Mouse (Mus musculus) T-helper 1 cell (primary cell): ENCODE results near the gene Rere.

ENCODE experiments used
- in situ Hi-C: fragments of 300-600 bp; cut with MboI, MseI; formaldehyde crosslinking; loops from one replicate; pipeline ENCODE4 v1.15.1; 2025; ENCODE audit warnings: high pct_unique_total_duplicates

Rere gene

DNA sequence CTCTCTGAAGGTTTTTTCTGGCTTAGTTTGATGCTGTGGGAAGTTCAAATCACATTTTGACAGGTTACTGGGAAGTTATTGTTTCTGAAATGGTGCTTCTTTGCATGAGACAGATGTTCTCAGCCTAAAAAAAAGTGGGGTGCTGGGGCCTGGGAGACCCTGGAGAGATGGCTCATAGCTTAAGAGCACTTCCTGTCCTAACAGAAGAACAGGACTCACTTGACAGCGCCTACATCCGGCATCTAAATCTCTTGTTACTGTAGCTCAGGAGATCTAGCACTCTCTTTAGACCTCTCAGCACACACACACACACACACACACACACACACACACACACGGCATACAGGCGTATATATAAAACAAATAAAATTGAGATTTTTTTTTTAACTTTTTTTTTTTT is 291.5 kb downstream of the Rere start:
- in situ Hi-C loops = no loop called here

DNA sequence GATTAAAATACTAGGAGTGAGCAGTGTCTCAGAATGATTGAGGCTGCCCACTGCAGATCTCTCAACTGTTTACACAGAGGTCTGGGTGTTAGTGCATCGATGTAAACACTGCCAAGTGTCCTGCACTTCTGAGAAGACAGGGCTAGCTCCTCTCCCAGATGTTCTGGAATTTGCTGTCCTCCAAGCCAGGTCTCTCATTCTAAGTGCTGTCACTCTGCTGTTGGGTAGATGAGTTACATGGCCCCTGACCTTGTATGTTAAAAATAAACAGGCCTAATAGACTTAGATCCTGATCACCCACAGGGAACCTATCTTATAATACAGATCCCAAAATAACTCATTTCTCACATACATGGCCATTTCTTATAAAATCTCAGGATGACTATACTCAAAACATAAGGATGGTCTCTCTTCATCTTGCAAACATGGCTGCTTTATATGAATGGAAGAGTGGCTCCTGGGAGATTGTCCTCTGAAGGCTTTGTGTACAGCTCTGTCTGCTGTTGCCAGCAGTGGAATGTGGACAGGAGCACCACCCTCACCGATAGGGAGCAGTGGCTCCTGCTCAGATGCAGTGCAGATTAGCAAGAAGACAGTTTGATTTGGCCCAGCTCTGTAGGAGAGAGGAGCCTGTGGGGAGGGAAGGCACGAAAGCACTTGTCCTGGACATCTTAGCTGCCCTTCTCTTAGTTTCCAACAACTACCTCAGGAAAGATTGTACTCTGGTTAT is 294.1 kb downstream of the Rere start:
- in situ Hi-C loops = no loop called here

DNA sequence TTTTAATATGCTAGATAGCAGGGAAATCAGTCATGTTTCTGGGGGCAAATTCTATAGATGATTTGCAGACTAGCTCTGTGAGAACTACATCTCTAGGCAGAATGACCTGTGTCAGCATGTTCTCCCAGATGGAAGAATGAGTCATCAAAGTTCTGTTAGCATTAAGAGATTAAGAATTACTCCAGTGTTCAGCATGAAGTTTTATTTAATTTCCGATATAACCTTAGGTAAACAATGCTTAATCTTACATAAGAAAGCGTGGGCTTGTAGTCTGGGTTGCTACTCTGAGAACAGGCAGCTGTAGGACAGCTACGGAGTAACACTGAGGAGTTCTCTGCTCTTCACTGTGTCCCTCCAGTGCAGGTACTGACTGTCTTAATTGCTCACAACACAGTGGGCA is 294.9 kb downstream of the Rere start:
- in situ Hi-C loops = no loop called here

DNA sequence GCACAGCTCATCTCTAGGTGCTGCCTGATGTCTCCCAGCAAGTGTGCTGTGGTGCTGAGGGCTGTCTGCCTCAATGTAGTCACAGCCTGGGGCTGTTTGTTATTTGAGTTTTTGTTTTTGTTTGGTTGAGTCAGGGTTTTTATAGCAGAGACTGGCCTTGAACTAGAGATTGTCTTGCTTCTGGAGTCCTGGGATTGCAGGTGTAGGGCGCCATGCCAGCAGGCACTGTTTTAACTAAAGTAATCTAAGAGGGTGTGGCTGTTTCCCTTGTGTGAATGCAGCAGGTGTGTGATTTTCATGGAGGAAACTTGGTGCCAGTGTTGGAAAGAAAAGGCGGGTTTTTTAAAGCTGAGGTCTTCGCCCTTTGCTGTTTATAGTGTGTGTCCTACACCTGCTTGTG is 296.6 kb downstream of the Rere start:
- in situ Hi-C loops = no loop called here

DNA sequence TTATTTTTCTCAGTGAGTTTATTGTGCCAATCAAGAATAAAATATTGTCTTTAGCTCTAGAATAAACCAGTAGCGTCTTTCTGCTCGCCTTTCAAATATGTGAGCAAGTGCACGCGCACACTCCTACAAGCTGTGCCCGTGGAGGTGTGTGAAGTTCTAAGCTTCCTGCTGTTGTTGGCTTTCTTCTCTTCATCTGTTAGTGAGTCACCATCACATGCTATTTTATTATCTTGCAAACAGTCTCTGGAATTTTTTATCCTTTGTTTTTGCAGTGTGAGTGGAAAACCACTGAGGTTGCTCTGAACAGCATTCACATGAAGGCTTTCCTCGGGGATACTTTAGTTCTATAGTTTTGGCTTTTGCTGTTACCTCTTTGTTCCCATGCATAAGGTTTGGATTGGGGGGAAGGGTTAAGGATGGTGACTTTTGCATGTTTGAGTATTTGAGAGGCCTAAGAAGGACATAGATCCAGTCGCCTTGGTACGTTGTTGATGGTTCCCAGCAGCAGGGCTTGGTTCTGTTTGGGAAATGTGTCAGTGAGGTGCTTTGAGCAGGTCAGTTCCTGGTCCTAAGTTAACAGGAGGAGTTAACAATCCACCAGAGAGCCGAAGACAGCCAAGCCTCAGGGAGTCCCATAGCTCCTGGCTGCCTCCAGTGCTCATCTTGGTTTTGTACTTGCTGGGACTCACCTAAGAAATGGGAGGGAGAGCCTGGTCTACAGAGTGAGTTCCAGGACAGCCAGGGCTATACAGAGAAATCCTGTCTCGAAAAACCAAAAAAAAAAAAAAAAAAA is 300.7 kb downstream of the Rere start:
- in situ Hi-C loops = no loop called here

DNA sequence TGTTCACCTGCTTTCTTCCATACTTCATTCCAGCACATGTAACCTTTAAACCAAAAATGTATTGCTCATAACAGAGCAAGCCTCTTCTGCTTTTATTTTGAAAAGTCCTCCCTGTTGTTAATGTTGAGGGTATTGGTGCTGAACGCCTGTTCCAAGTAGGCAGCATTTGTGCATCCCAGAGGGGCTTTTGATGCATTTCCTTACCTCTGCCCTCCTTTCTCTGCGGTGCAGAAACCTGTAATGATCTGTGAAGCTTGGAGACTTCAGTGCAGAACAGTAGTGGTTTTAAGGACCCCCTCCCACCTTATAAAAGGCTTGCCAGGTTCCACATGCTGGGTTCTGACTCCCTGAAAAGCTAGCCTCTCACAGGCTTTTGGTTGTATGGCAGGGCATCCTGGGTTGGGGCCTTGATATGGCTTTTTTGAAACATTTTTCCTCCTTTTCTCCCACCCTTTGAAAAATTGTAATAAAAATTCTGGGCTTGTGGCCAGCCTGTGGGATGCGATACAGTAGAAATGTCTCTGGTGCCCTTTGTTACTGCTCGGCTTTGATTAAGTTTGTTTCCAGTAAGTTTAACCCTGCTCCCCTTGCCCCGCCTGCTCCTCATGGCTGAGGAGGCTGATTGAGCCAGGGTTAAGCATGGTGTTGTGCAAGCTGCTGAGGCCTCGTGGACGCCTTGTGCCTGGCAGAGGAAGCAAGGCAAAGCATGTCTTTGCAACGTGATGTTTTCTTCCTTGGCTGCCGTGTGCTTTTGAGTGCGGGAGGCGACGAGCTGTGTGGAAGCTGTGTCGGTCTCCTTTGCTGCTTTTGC is 301.7 kb downstream of the Rere start:
- in situ Hi-C loops = no loop called here

DNA sequence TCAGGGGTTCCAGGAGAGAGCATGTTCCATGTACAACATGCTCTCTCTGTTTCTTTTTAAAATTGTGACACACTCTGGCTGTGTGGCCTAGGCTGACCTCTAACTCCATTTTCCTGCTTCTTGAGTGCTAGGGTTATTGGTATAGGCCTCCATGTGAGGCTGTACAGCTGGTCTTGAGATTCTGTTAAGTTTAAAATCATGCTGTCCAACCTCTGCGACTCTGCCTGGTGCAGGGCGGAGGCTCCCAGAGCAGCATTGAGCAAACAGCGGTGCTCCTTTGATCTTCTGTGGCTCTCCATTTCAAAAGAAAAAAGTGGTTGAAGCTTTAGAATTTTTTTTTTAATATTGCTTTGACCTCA is 302.3 kb downstream of the Rere start:
- in situ Hi-C loops = no loop called here

DNA sequence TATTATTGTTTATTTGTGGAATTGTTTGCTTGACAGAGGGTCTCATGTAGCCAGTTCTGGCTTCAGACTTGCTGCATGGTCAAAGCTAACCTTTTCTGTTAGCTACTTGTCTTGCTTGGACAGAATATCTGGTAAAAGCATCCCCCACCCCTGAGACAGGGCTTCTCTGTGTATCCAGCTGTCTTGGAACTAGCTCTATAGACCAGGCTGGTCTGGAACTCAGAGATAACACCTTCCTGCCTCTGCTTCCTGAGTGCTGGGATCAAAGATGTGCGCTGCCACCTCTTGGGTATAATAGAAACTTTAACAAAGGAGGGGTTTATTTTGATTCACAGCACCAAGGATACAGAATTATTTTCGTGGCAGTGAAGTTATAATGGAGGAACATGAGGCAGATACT is 304.4 kb downstream of the Rere start:
- in situ Hi-C loops = no loop called here

DNA sequence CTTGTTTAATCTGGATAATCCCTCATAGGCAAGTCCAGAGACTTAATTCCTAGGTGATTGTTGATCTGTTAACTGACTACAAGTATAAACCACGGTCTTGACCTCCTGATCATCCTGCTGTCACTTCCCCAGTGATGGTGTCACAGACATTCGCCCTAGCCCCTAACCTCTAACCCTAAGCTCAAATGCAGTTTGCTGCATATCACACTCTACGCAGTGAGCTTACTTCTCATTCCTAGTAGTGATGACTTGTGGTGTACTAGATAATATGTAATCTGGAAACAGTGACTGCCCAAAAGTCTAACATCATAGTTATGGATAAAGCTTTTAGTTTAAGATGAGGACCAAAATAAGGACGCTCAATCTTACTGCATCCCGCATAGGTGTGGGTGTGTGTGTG is 304.8 kb downstream of the Rere start:
- in situ Hi-C loops = no loop called here

DNA sequence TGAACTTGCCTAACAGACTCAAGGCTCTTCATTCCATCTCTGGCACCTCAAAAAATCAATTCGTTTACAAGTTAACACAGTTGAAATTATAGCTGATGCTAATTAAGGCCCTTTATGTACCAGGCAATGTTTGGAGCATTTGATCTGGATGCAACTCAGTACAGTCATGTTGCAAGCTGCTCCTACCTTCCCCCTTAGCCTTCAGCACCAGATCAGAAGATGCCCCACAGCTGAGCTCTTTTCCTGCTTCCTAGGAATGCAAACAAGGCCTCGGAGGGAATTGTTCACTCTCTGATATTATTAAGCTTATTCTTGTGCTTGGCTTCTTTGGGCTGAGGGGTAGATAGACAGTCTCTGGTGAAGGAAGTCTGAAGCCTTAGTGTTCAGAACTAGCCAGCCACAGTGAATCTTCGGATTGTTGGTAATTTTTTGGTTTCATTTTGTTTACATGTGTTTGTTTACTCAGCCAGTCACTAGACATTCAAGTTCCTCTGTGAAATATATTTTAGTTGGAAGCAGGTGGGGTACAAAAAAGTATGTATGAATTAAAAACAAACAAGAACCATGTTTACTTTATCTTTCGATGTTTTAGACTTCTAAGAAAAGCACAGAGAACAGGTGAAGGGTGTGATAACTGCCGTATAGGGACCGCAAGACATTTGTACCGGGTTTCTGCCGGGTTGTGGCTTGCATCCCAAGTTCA is 306.3 kb downstream of the Rere start:
- in situ Hi-C loops = no loop called here

DNA sequence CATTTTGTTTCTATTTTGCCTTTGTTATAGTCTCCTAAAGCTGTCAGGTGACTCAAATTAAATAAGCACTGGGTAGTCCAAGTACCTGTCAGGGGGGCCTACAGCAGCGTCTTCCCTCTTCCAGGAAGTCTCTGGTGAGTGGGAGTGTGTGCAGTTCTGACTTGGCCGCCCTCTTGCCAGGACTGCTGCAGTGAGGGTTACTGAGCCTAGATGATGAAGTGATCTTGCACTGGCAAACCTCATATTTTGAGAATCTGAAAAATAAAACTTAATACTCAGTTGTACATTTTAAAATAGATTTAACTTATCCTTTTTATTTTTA is 306.8 kb downstream of the Rere start:
- in situ Hi-C loops = no loop called here

DNA sequence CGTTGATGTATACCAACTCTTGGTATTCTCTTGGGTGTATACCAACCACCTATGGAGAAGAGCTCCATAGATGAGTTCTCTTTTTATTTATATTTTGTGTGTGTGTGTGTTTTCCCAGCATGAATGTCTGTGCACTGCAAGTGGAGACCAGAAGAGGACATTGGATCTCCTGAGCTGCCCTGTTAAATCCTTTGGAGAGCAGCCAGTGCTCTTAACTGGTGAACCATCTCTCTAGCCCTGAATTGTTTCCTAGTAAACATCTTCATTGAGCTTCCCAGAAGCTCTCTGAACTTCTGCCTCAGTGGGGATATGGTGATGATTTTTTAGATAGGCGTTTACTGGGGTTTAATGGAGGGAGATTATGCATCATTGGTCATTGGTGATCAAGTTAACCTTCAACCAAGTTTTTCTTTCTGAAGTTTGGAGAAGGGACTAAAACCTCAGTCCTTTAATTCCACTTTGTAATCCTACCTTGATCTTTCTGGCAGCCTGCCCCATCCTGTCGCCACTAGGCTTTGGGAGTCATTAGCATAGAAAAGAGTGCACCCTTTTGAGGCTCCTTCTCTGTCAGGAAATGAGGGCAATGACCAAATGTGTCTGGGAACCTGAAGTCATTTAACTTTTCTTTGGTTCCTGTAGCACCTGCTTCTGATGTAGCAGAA is 309.3 kb downstream of the Rere start:
- in situ Hi-C loops = no loop called here

DNA sequence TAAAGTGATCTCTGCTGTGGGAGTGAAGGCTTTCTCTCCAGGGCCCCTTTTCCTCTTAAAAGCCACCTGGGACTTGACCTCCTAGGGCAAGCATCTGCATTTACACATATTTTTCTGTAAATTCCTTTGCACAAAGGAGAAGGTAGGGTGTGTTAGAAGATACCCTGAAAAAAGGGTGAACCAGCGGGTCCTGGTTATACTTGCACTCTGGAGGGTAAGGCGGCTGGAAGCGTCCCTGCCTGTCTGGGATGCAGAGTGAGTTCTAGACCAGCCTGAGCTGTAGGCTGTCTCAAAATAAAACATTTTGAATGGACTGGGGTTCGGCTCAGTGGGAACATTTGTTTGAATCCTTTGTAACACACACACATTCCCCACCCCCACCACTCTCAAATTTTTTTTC is 310.2 kb downstream of the Rere start:
- in situ Hi-C loops = no loop called here

DNA sequence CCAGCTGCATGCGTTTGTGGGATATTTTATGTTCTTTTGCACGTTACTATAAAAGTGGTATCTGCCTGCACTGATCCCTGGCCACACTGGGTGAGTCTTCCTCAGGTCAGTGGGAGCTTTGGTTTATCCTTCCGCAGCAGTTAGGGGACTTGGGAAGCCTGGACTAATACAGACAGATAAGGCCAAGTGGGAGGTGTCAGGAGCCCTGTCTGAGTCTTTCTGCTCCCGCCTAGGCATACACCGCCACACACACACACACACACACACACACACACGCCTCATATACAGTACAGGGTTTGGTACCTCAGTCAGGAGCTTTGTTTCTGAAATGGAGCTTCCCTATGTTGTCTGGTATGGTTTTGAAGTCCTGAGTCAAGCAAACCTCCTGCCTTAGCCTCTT is 310.6 kb downstream of the Rere start:
- in situ Hi-C loops = no loop called here

DNA sequence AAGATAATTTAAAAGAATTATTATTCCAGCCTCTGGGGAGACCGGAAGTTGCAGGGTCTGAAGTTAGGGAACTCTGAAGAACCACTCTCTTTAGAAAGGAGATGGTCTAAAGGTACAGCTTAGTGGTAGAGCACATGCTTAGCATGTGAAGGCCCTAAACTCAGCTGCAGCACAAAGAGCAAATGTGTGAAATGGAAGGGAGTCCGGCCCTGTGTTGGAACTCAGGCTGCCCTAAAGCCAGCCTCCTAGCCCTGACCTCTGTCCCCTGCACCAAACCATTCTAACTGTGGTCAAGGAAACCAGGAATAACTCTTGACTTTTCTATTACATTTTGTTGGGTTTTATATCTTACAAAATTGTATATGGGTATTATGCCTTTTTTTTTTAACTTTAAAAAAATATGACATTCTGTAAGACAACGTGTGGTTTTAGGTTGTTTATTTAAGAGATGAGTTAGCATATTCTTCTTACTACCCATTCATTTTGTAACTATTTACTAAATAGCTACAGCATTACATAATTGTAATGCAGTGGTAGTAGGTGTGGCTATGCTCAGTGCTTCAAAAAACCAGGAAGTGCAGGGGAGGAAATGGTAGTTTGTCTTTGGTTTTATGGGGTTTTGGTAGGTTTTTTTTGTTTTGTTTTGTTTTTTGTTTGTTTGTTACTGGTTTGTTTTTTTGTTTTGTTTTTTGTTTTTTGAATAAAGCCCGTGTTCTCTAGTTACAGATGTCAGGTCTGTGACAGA is 312.2 kb downstream of the Rere start:
- in situ Hi-C loops = no loop called here

DNA sequence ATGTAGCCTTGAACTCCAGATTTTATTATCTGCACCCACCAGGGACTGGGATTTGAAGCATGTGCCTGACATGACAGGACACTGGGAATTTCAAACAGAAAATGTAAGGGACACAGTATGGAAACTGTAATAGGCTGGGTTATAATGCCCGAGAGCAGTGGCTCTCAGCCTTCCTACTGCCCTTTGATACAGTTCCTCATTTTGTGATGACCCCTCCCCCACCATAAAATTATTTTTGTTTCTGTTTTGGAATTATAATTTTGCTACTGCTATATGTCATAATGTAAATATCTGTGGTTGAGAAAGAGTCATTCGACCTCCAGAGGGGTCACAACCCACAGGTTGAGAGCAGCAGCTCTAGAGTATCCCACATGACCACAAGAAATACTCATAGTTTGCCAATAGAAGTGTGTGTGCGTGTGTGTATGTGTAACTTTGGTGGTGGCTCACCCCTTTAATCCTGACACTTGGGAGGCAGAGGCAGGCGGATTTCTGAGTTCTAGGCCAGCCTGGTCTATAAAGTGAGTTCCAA is 312.9 kb downstream of the Rere start:
- in situ Hi-C loops = no loop called here

DNA sequence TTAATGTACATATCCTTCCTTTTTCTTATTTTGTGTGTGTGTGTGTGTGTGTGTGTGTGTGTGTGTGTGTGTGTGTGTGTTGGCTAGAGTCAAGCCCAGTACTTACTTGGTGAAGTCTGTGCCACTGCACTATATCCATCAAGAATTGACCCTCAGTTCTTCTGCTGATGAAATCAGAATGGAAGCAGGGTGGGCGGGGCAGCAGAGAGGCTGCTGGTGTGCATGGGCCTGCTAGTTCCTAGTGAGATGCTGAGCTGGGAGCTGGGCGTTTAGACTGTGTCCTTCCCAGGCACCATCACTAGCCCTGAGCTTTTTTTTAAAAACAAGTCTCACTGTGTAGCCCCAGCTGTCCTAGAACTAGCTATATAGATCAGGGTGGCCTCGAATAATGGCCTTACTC is 313.6 kb downstream of the Rere start:
- in situ Hi-C loops = no loop called here

DNA sequence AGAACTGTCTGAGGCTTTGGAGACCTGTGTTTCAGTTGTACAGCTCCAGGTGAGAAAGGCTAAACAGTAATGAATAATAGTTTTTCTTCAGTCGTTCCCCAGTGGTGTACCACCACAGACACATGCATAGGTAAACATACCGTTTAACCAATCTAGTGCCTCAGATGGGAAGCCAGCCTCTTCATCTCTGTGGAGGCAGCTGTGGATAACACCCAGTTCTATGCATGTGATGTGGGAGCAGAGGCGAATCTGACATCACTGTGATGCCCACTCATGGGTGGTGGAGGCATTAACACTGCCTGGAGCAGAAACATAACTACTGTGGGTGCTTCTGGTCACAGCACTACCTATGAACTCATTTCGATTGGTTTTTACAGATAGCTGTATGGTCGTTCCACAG is 314.5 kb downstream of the Rere start:
- in situ Hi-C loops = no loop called here

DNA sequence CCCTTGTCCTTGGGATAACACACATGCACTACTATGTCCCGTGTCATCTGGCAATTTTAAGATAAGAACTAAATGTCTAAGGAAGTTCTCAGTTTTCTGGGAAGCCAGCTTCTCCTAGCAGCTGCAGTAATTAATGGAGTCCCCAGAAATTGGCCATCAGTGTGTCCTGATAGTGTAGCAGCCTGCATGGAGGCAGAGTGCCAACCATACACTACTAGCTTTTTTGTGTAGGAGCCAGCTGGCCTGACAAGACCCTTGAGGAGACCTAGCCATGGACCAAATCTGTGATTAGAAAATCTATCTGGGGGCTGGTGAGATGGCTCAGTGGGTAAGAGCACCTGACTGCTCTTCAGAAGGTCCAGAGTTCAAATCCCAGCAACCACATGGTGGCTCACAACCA is 317.2 kb downstream of the Rere start:
- in situ Hi-C loops = no loop called here

DNA sequence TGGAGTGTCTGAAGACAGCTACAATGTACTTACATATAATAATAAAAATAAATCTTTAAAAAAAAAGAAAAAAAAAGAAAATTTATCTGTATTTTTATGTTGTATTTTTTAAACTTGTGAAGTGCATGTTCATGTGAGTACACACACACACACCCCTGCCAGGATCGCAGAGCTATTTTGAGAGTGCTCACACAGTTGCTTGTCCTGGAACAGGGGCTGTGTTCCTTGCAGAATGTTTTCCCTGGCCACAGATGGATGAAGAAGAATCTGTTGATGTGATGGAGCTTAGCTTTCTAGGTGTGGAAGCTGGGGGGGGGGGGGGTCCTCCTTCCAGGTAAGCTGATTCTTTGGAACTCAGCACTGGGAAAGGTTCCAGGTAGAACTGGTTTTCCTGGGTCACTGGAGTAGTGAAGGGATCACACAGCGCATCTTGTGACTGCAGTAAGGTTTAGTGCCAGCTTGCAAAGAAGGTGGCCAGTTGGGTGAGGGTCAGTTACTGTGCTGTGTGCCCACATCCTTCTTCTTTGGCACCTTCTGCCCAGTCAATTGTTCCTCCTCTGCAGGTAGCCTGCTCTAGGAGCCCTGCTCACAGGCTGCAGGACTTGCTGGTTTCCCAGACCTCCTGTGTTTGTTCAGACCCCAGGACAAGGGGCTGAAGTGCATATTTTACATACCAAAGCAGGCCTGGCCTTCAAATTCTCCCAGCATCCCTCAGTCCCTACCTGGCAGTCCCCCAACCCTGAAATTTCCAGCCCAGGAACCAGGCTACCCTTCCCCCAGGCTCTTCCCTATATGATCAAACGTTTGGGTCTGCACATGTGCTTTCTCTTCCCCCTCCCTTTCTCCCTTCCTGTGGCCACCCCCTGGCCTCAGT is 317.9 kb downstream of the Rere start:
- in situ Hi-C loops = no loop called here
